Mouse (Mus musculus): ENCODE data around the gene Rras2.

Rras2 gene

DNA sequence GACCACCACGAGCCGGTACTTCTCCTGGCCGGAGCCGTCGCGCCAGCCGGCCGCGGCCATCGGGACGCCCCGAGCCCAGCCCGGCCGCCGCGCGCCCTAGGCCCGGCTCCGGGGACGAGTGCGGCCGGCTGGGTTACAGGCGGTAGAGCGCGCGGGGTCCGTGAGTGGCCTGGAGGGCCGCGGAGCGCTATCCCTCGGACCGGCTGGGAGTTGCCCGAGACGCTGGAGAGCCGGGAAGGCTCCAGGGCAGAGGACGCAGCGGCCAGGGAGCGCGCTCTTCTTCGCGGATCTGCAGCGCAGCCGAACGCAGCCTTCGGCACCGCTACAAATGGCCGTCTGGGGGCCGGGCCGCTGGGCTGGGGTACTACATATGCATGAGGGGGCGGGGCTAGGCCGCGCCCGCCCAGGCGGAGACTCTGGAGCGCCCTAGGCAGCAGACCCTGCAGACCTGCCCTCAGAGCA, at the start of gene Rras2:
Gene Rras2, minus strand, starts transcription at position 338 of the 462 bp plus-strand sequence.
- DNase-seq (ENCODE audit: low read depth), result peak; percentile 89

- no peak for DNase-seq (ENCODE audit: low read depth)
Observed at GRCm38 (mm10) chr7:114162975-114163374, 45.4 kb upstream of the Rras2 start.

DNA sequence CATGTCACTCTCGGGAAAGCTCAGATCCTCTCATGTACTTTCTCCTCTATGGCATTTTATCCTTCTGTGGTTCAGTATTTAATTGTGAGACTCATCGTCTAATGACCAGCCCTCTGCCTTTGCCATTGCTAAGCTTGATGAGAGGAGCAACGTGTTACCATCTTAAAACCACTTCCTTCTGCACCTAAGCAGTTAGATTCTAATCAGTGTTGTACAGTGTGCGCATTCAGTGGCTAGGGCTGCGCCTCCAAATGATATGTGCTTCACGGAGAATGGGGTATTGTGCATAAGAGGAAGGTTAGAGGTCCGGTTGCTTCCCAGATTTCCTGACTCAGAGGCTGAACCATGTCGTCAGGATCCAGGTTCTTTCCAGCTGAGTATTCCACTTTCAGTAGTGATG, 43.5 kb upstream of the Rras2 start:
- DNase-seq (ENCODE audit: low read depth), result peak; percentile 79

- no peak for DNase-seq (ENCODE audit: low read depth)
Observed at GRCm38 (mm10) chr7:114157716-114158278, 40.2 kb upstream of the Rras2 start.

- no peak for DNase-seq (ENCODE audit: low read depth)
Observed at GRCm38 (mm10) chr7:114156364-114156763, 38.8 kb upstream of the Rras2 start.

DNA sequence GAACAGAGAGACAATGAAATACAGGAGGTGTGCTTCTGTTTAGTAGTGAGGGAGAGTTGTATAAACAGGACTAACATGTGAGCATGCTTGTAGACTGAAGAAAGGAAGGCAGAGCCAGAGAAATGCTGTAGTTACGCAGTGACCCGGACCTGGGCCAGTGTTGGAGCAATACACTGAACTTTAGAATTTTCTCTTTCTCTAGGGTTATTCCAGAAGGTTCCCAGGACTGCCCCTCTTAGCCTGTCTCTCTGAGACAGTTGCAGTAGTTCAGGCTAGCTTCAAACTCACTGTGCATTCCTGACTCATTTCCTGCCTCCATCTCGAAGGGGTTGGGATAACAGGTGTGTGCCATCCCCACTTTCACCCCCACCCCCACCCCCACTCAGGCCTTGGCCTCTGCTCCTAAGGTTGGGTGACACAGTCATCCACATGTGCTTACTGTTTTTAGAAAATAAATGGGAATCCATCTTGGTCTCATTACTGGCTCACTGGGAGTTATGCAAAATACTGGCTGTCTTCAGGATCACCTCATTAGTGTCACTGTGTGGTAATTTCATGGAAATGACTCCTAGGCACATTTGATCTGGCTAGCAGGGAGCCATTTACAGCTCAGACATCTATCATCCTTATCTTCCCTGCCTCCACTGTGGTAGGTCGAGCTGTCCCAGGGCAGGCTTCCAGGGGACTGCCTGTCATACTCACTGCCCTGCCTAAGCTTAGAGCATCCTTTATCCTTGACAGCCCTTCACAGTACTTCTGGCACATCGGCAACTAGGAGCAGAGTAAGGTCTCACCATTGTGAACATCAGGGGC, 37.7 kb upstream of the Rras2 start:
- DNase-seq (ENCODE audit: low read depth), result no peak

GRCm38 (mm10) chr7:114151036-114151780, 33.6 kb upstream of the Rras2 start:
- no peak for DNase-seq (ENCODE audit: low read depth)

DNA sequence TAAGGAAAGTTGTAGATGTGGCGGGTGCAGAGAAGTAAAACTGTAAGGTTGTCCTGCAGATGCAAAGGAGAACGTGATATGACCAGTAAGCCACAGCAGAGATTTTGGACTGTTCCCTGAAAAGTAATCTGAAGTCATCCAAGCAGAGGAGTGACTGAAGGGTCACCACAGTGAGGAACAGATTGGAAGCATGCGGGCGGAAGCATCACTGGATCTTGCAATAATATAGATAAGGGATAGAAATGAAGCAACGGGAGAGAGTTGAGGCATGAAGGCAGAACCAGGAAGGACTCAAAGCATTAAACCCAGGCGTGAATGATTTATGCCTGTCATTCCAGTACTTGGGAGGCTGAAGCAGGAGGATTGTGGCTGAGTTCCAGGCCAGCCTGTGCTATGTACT, 32.0 kb upstream of the Rras2 start:
- DNase-seq (ENCODE audit: low read depth), result no peak

GRCm38 (mm10) chr7:114149135-114149534, 31.6 kb upstream of the Rras2 start:
- no peak for DNase-seq (ENCODE audit: low read depth)

DNA sequence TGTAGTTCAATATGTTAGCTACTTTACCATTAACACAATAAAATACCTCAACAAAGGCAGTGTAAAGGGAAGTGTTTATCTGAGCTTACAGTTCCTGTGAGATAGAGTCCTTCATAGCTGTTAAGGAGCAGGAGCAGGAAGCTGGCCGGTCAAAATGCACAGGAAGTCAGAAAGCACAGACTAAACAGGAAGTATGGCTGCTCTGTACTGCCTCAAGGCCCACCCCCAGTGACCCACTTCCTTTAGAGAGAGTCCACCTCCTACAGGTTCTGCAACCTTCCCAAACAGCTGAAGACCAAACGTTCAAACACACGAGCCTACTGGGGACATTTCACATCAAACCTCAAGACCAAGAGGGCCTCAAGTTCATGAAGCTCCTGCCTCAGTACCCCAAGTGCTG, 28.3 kb upstream of the Rras2 start:
- DNase-seq (ENCODE audit: low read depth), result peak; percentile 68

DNA sequence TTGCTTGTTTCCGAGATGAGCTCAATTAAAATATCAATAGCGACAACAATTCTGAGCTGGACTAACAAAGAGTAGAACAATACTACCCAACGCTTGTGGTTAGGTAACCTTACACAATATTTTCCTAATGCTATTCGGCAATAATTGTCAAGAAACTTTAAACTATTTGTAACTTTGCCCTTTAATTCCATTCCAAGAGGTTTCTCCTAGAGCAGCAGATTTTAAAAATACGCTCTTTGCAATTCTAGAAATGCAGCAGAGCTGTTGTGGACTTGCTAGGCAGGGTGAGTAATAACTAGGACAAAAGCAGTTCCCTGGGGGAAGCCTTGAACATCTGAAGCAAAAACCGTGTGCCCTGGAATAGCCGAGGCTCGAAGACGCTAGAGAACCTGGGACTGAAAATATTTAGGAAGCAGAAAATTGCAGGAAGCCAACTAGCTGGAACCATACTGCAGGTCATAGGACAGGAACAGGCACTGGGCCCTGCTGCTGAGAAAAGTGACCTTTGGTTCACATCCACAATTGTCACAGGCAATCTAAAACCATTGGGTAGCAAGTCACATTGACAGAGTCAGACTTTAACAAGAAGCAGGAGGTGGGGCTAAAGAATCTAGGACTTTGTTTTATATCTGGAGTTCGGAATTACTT, 24.7 kb upstream of the Rras2 start:
- no peak for DNase-seq (ENCODE audit: low read depth)

- peak; percentile 78 for DNase-seq (ENCODE audit: low read depth)
Observed at GRCm38 (mm10) chr7:114140026-114140425, 22.4 kb upstream of the Rras2 start.

DNA sequence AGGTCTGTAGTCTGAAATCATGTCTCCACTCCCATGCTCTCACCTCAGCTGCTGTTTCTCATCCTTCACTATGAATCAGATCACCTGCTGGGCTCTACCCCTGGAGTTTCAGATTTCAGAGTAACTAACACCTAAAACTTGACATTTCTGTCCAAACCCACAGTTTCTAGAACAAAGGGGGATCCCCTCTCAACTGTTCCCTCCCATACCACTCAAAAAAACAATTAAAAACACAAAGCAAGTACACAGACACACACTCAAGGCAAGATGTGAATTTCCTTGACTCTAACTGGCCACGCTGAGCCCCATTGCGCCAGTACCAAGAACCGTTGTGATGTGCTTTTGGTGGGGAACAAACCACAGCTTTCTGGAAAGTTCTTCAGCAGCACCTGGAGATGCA, 21.8 kb upstream of the Rras2 start:
- peak; percentile 78 for DNase-seq (ENCODE audit: low read depth)

DNA sequence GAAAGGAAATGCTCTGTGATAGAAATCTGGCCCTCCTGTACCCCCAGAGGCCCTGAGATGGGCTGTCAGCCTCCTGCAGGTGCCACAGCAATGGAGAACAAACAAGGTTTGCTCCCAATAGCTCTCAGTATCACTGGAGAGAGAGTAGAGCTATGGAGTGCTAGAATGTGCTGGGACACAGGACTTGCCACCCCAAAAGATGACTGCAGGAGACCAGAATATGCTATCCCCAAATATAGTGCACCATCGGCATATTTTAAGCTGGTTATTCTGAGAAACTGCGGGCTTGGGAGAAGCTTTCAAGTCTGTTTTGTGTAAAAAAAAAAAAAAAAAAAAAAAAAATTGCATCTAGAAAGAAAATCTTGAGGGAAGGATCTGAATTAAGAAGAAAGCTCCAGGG, 20.7 kb upstream of the Rras2 start:
- peak; percentile 33 for DNase-seq (ENCODE audit: low read depth)

GRCm38 (mm10) chr7:114135166-114135565, 17.6 kb upstream of the Rras2 start:
- no peak for DNase-seq (ENCODE audit: low read depth)

GRCm38 (mm10) chr7:114133957-114134356, 16.4 kb upstream of the Rras2 start:
- DNase-seq (ENCODE audit: low read depth), result no peak

DNA sequence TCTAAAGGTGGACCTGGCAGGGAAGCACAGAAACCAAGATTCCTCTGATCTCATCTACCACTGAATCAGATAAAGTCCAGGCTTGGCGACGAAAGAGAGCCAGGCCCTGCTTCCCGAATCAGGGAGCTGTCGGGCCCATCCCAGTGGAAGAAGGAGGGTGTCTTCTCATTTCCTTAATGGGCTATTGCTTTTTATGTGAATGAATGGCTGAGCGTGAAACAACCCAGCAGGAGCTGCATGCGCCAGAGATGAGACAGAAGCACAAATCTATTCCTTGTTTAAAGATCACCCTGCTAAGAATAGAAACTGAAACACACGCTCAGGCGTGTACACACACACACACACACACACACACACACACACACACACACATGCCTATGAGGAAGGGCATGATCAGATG, 14.7 kb upstream of the Rras2 start:
- DNase-seq (ENCODE audit: low read depth), result no peak

- DNase-seq (ENCODE audit: low read depth), result peak; percentile 43
Observed at GRCm38 (mm10) chr7:114129281-114129680, 11.7 kb upstream of the Rras2 start.

GRCm38 (mm10) chr7:114118180-114118579, 599 bp upstream of the Rras2 start:
- no peak for DNase-seq (ENCODE audit: low read depth)

GRCm38 (mm10) chr7:114116711-114117351, 750 bp downstream of the Rras2 start:
- DNase-seq (ENCODE audit: low read depth), result peak; percentile 58

DNA sequence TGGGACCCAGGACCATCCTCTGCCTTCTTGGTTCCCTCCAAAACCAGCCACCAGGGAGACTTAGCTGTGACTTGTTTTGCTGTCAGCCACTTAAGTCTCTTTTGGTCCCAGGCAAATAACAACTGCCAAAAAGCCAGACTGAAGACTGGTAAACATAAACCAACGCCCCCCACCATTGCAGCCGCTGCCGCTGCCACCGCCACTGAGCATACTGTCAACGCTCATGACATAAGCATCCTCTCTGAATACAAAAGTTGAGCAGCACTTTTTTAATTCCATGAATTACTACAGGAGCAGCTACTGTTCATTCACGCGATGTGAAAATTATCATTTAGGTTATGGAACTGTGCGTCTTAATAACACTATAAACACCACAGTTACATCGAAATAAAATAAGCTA, 1.6 kb downstream of the Rras2 start:
- DNase-seq (ENCODE audit: low read depth), result peak; percentile 42

- no peak for DNase-seq (ENCODE audit: low read depth)
Observed at GRCm38 (mm10) chr7:114114976-114115375, 2.6 kb downstream of the Rras2 start.

Data from induced T-regulatory cell, adult 2 months (primary cell).